Mouse (Mus musculus) G1E (cell line): ENCODE measurements at regions not wholly inside any gene's neighbourhood (a gene's known extent, or its start where the extent isn't known, plus 50 kb on each side); places are given as distances from the start of the nearest gene placed in this dataset.

ENCODE experiments used
- CTCF ChIP-seq: IDR thresholded peaks from 2 replicates; pipeline ENCODE4 v1.5.1; 2012; ENCODE audit warnings: low read depth, low read length, inconsistent platforms, mixed read lengths
- GATA1 ChIP-seq: IDR thresholded peaks from 2 replicates; pipeline ENCODE4 v1.6.1; 2012; ENCODE audit warnings: borderline replicate concordance, low read length, inconsistent platforms, mixed read lengths
- POLR2AphosphoS5 ChIP-seq: IDR thresholded peaks from 2 replicates; pipeline ENCODE4 v1.6.1; 2012; ENCODE audit warnings: low read depth, low read length, inconsistent platforms; ENCODE audit not compliant: insufficient replicate concordance
- TAL1 ChIP-seq: conservative IDR thresholded peaks from 2 replicates; pipeline ENCODE4 v1.6.1; 2012; ENCODE audit warnings: low read depth, low read length, inconsistent platforms, mixed read lengths

DNA sequence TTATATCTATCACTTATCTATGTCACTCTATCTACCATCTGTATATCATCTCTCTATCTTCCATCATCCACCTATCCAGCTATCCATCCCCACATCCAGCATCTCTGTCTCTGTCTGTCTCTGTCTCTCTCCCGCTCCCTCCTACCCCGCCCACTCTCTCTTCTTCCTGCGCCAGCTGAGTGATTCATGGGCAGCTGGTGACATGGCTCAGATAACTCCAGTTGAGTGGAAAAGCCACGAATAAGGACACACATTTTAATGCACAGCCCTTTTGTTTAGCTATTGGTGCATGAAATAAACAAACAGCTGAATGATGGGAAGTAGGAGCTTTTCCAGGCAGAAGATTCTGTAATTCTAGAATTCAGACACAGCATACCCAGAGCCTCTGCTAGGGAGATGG lies 446.3 kb downstream of the Glrx3 start:
- TF ChIP-seq CTCF: no peak
- no peak for TF ChIP-seq POLR2AphosphoS5
- TF ChIP-seq TAL1: no peak
- no peak for TF ChIP-seq GATA1
